Mouse (Mus musculus) small intestine, adult 2 months (tissue): ENCODE measurements around the gene Maml2. TPM values are rescaled to one million over a fixed set of nuclear protein-coding genes. Genes with fewer than 3 reads are reported as not detected.

ENCODE experiments used
- H3K27ac ChIP-seq: fragments of 200-500 bp; 2 replicates; pipeline ENCODE4 v1.5.1; 2012; ENCODE audit warnings: low read depth, low read length, control low read depth, inconsistent platforms; ENCODE audit not compliant: insufficient read depth
- H3K27me3 ChIP-seq: fragments of 200-500 bp; 2 replicates; pipeline ENCODE4 v1.6.1; 2012; ENCODE audit warnings: mild to moderate bottlenecking, moderate library complexity, low read length, inconsistent platforms; ENCODE audit not compliant: control insufficient read depth, insufficient read depth
- H3K36me3 ChIP-seq: fragments of 200-500 bp; 2 replicates; pipeline ENCODE4 v1.6.1; 2012; ENCODE audit warnings: mild to moderate bottlenecking, low read length, control low read depth, inconsistent platforms; ENCODE audit not compliant: control insufficient read depth, insufficient read depth
- H3K4me1 ChIP-seq: fragments of 200-500 bp; 2 replicates; pipeline ENCODE4 v1.6.1; 2012; ENCODE audit warnings: low read length, inconsistent platforms, mixed read lengths; ENCODE audit not compliant: control insufficient read depth, insufficient read depth, insufficient read length
- H3K4me3 ChIP-seq: fragments of 200-500 bp; 2 replicates; pipeline ENCODE4 v1.5.1; 2012; ENCODE audit warnings: low read depth, mild to moderate bottlenecking, control low read depth, inconsistent platforms, low read length, moderate library complexity
- CTCF ChIP-seq: fragments of 200-500 bp; IDR thresholded peaks from 2 replicates; pipeline ENCODE4 v1.5.1; 2012; ENCODE audit warnings: low read depth, mild to moderate bottlenecking, control low read depth, inconsistent platforms, low read length, moderate library complexity, mixed read lengths; ENCODE audit not compliant: insufficient replicate concordance, insufficient read length; ENCODE audit errors: extremely low read depth
- POLR2A ChIP-seq: fragments of 200-500 bp; IDR thresholded peaks from 2 replicates; pipeline ENCODE4 v1.6.1; 2012; ENCODE audit warnings: low read depth, mild to moderate bottlenecking, control low read depth, inconsistent platforms, low read length, moderate library complexity
- WGBS: fragments of 180-500 bp; shearing (Covaris S2); methylation state at CpG from one replicate; pipeline ENCODE4 v1.1.7; 2018; 5-methylcytosine and 5-hydroxymethylcytosine counted together
- polyA plus RNA-seq: library from polyadenylated mRNA; depleted of rRNA; stranded (reverse); fragments of >200 nt; gene quantifications from 2 replicates; pipeline ENCODE4 v1.2.3, GENCODE M21; 2012; rRNA removed

The Maml2 gene
- 1.6 and 2.8 TPM in 2 replicates for polyA plus RNA-seq

- Histone ChIP-seq H3K4me3 (peak within 1 kb of the TSS; percentile 88), H3K27me3 (no peaks in the 10 kb centered on the region), H3K4me1 (peaks cover 10% of the 10 kb centered on the region), H3K36me3 (no peaks in the 10 kb centered on the region), H3K27ac (peak within 1 kb of the TSS; percentile 40)
- TF ChIP-seq CTCF, result peak; percentile 17; the same call in 1 of the 2 replicates
- no peak for TF ChIP-seq POLR2A
- 3% methylated on average over 23 of the region's 23 CpGs for WGBS
These were observed at the start of gene Maml2 for GRCm38 (mm10) chr9:13297668-13298512. Gene Maml2 (plus strand): TSS chr9:13297957.

- H3K4me1 ChIP-seq, result peaks cover 9% of the 10 kb centered on the region; the same call in 1 of the 2 replicates
- H3K4me3 ChIP-seq, result no peak overlapping the region
- H3K27ac ChIP-seq, result no peak overlapping the region
- no peaks in the 10 kb centered on the region for H3K27me3 ChIP-seq
- 85% methylated on average over 4 of the region's 4 CpGs for WGBS
- TF ChIP-seq CTCF (no peak), POLR2A (no peak)
- 0 out of 2 replicates have a peak, but pooled peaks cover 1% of the 10 kb centered on the region for H3K36me3 ChIP-seq
These were observed 49.7 kb upstream of the Maml2 start for GRCm38 (mm10) chr9:13248104-13248503.

- TF ChIP-seq CTCF, result no peak
- TF ChIP-seq POLR2A, result no peak
- Histone ChIP-seq H3K27ac (no peak overlapping the region), H3K27me3 (no peaks in the 10 kb centered on the region), H3K36me3 (peaks cover 6% of the 10 kb centered on the region; the same call in 1 of the 2 replicates), H3K4me3 (no peak overlapping the region), H3K4me1 (peaks cover 4% of the 10 kb centered on the region; the same call in 1 of the 2 replicates)
- 69% methylated on average over 2 of the region's 2 CpGs for WGBS
These were observed 46.5 kb upstream of the Maml2 start for GRCm38 (mm10) chr9:13251251-13251650.

- no peak overlapping the region for H3K27ac ChIP-seq
- WGBS, result 100% methylated on average over 1 of the region's 1 CpGs
- TF ChIP-seq POLR2A (no peak), CTCF (no peak)
These were observed 41.0 kb upstream of the Maml2 start for GRCm38 (mm10) chr9:13256726-13257125.

GRCm38 (mm10) chr9:13258173-13258572 lies 39.6 kb upstream of the Maml2 start:
- no peaks in the 10 kb centered on the region for H3K4me1 ChIP-seq
- no peak overlapping the region for H3K4me3 ChIP-seq
- WGBS, result 89% methylated on average over 2 of the region's 2 CpGs
- no peak overlapping the region for H3K27ac ChIP-seq
- no peak for TF ChIP-seq CTCF
- TF ChIP-seq POLR2A, result no peak
- no peaks in the 10 kb centered on the region for H3K27me3 ChIP-seq
- peaks cover 5% of the 10 kb centered on the region; the same call in 1 of the 2 replicates for H3K36me3 ChIP-seq

More at GRCm38 (mm10) chr9:13256726-13257125, 41.0 kb upstream of the Maml2 start:
- no peaks in the 10 kb centered on the region for H3K4me1 ChIP-seq
- peaks cover 7% of the 10 kb centered on the region; the same call in 1 of the 2 replicates for H3K36me3 ChIP-seq
- no peaks in the 10 kb centered on the region for H3K27me3 ChIP-seq
- H3K4me3 ChIP-seq, result no peak overlapping the region

GRCm38 (mm10) chr9:13260980-13261379 lies 36.8 kb upstream of the Maml2 start:
- no peak overlapping the region for H3K4me3 ChIP-seq
- no peak for TF ChIP-seq POLR2A
- no peak for TF ChIP-seq CTCF
- H3K4me1 ChIP-seq, result no peaks in the 10 kb centered on the region
- 0 out of 2 replicates have a peak, but pooled peaks cover 2% of the 10 kb centered on the region for H3K36me3 ChIP-seq
- no peak overlapping the region for H3K27ac ChIP-seq
- WGBS, result 75% methylated on average over 3 of the region's 3 CpGs
- no peaks in the 10 kb centered on the region for H3K27me3 ChIP-seq

GRCm38 (mm10) chr9:13273219-13273618 lies 24.5 kb upstream of the Maml2 start:
- 86% methylated on average over 1 of the region's 1 CpGs for WGBS
- TF ChIP-seq CTCF (no peak), POLR2A (no peak)
- no peaks in the 10 kb centered on the region for H3K27me3 ChIP-seq

More at GRCm38 (mm10) chr9:13273219-13273618, 24.5 kb upstream of the Maml2 start:
- Histone ChIP-seq H3K4me3 (no peak overlapping the region), H3K27ac (no peak overlapping the region), H3K36me3 (peaks cover 4% of the 10 kb centered on the region), H3K4me1 (no peaks in the 10 kb centered on the region)
